Mouse (Mus musculus): ENCODE data around the gene Rab33b.
"Not testable (repeated sequence)": the region's sequence is repeated elsewhere in the genome, so short reads cannot be mapped to it uniquely, and the experiment has no call there.

The Rab33b gene

DNA sequence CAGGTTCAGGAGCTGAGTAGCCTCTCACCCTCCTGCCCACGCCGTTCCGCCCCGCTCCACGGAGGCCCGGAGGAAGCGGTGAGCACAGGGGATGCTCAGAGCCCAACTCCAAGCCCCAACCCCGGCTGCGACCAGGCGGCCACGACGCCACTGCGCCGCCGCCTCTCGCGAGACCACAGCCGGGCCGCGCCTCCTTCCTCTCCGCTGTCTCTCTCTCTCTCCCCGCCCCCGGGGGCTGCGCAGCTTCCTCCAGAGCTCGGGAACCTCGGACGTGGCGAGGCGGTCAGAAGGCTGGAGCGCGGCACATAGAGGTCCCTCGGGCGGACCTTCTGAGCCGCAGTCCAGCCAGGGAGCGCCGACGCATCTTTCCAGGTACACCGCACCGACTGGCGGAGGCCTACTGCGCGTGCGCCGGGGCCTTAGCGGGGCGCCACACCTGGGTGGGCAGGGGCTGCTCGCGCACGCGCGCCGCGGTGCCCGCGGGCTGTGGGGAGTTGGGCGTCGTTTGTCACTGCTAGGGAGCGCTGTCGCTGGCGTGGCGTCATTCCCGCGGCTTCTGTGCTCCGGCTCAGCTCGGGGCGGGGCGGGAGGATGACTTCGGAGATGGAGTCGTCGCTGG is at the start of gene Rab33b:
Gene Rab33b, plus strand, starts transcription at position 180 of the 619 bp plus-strand sequence.
- in situ Hi-C loops (cut with MseI, MboI) = no loop called here

DNA sequence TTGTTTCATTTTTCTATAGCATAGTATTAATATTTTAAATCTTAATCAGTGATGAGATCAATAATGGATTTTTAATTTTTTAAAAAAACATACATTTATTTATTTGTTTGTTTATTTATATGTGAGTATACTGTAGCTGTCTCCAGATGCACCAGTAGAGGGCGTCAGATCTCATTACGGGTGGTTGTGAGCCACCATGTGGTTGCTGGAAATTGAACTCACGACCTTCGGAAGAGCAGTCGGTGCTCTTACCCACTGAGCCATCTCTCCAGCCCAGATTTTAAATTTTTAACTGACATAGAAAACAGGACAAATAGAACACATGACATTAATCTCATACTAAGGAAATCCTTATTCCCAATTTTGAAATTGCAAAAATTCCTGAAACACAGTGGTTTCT is 49.4 kb upstream of the Rab33b start:
- in situ Hi-C loops (cut with MseI, MboI) = not testable (repeated sequence)

DNA sequence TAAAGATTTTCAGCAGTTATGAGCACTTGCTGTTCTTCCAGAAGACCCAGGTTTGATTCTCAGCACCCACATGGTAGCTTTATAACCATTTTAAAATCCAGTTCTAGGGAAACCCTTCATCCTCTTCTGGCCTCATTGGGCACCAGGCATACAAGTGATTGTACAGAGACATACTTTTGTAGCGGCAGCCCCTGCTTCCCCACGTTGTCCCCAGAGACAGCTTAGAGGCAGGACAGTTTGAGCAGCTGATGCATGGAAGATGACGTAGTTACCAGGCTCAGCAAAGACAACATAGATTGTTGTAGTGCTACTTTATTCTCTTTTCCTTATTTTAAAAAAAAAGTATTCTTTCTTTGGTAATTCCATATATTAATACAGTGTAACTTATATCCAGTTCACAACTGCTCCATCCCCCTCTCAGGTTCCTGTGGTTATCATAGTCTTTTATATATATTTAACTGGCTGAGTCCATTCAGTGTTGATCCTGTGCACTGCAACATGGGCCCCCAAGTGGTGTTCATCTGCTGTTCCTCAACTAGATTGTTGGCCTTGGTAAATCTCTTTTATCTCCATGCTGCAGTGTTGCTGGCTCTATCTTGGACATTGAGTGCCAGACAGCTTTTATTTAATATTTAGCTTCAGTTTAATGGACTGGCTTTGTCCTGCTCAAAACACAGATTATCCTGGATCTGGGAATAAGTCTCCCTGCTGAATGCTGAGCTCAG is 48.7 kb upstream of the Rab33b start:
- in situ Hi-C loops (cut with MseI, MboI) = no loop called here

DNA sequence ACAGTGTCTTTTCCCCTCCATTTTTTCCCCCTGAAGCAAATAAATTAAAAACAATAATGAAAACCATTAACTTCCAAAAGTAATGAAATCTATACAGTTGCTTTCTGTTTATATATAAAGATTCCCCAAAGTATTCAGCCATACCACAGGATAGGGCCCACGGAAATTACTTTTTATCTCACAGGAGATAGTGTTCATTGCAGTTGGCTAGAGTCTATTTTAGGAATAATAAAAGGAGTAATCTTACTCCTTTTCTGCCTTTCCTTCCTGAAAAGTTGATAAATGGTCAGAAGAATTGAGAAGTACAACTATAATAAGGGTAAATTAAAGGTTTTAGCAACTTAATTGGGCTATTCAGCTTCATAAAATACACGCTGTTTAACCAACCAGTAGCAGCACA is 15.2 kb upstream of the Rab33b start:
- in situ Hi-C loops (cut with MseI, MboI) = no loop called here

DNA sequence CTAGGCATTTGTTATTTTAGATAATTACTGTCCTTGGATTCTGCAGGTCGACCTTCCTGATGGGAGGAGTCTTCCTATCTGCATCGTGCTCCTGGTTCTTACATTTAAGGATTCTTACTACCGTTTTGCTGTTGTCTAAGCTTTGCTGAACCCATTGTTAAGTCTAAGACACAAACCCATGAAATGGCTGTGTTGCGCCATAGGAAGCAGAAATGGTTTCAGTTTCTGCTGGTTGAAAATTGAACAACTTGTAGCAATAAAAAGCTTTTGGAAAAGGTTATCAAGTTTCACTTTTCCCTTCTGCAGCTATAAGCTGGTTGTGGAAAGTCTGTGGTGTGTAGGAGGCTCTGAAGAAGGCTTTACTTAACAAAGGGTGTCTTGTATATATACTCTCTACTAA is 8.0 kb upstream of the Rab33b start:
- in situ Hi-C loops (cut with MseI, MboI) = no loop called here

DNA sequence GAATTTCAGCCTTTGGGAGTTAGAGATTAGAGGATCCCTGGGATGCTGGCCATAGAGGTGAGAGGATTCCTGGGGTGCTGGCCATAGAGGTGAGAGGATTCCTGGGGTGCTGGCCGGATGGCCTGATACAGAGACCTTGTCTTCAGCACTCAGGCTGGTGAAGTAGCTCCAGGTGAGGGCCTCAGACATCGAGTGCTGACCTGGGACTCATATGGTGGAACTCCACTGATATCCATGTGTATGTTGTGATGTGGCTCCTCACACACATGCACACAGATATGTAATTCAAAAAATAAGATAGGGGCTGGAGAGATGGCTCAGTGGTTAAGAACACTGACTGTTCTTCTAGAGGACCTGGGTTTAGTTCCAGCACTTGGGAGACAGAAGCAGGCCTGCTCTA is 3.8 kb upstream of the Rab33b start:
- in situ Hi-C loops (cut with MseI, MboI) = no loop called here

DNA sequence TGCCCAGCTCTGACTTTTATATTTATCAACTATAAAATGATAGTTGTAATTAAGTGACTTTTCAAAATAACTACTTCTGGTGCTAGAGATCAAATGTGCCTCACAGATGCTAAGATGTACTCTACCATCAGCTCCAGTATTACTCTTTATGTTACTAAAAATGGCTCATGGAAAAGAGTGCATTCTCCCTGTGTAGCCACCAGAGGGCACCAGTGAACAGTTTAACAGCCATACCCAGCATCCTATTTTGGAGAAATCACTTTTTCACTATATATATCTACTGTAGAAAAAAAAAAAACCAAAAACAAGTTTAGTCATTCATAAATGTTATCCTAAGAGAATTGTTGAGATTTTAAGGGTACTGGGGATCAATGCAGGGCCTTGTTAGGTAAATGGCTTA is 2.7 kb upstream of the Rab33b start:
- in situ Hi-C loops (cut with MseI, MboI) = no loop called here

DNA sequence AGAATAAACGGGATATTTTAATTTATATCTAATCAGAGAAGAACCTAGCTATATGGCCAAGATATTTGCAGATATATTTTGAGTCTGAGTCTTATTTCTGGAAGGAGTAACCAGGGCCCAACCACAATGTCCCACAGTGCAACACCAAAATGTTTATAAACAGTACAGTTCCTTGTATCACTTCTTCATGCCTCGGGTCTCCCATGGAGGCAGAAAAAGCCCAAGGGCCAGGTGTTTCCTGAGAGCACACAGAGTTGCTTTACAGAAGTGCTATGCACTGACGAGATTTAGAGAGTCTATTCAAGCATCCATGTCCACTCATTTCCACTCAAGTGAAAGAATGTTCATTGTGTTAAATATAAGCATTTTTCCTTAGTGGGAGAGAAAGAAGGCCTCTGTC is 1.8 kb upstream of the Rab33b start:
- in situ Hi-C loops (cut with MseI, MboI) = no loop called here

DNA sequence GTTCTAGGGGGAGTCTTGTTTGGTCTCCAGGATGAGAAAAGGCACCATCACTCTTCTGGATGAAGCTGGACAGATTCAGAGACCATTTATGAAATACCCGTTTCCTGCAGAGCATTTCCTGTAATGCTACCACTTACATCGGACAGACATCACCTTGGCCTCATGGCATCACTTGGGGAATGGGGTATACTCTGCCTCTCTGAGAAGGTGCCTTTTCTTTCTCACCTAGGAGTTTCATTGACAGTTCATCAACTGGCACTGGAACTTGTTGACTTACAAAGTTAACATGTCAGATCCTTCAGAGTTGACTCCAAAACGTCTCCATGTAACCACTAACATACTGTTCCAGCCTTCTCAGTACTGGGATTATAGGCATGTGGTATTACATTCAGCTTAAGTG is 939 bp upstream of the Rab33b start:
- in situ Hi-C loops (cut with MseI, MboI) = no loop called here

DNA sequence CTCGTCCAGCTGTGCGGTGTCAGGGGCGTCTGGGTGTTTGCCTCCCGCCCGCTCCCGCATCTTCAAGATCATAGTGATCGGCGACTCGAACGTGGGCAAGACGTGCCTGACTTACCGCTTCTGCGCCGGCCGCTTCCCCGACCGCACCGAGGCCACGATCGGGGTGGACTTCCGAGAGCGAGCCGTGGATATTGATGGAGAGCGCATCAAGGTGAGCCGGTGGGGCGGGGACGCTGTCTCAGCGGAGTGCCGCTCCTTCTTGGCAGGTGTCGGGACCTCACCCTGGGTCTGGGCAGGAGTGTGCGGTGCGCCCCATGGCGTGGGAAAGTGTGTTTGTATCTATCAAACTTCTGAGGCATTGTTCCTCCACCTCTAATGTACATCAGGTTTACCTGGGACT is 650 bp downstream of the Rab33b start:
- in situ Hi-C loops (cut with MseI, MboI) = no loop called here

DNA sequence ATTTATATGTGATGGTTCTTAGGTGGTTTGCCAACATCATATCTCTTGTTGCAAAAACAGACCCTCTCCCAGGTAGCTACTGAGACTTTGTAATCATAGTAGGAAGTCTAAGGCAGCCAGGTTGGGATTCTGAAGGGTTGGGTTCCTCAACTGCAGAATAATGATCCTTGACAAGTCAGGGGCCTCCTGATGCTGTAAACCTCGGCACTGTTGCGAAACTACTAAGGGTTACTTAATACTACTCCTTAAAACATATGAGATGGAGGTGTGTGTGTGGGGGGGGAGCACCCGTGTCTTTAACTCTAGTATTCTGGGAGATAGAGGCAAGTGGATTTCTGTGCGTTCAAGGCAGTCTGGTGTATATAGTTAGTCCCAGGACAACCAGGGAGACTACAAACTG is 1.6 kb downstream of the Rab33b start:
- in situ Hi-C loops (cut with MseI, MboI) = no loop called here

DNA sequence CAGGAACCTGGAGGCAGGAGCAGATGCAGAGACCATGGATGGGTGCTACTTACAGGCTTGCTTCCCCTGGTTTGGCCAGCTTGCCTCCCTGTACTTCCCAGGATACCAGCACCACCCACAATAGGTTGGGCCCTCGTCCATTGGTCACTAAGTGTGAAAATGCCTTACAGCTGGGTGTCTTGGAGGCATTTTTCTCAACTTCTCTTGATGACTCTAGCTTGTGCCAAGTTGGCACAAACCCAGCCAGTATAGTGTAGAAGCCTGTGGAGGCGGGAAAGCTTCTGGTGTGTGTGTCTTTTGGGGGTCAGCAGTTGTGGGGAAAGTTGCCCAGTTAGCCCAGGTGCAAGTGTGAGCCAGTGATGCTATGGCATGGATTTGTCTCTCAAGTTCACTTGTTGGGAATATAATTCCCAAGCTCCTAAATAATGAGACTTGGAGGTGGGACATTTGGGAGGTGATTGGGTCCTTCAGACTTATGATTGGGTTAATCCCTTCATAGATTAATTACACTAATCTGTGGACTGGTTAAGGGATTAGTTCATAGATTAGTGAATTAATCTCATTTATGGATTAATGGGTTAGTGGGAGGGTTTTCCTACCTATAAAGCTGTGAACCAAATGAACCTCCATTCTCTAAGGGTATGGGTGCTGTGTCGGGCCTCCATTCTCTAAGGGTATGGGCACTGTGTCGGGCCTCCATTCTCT is 2.9 kb downstream of the Rab33b start:
- in situ Hi-C loops (cut with MseI, MboI) = no loop called here

DNA sequence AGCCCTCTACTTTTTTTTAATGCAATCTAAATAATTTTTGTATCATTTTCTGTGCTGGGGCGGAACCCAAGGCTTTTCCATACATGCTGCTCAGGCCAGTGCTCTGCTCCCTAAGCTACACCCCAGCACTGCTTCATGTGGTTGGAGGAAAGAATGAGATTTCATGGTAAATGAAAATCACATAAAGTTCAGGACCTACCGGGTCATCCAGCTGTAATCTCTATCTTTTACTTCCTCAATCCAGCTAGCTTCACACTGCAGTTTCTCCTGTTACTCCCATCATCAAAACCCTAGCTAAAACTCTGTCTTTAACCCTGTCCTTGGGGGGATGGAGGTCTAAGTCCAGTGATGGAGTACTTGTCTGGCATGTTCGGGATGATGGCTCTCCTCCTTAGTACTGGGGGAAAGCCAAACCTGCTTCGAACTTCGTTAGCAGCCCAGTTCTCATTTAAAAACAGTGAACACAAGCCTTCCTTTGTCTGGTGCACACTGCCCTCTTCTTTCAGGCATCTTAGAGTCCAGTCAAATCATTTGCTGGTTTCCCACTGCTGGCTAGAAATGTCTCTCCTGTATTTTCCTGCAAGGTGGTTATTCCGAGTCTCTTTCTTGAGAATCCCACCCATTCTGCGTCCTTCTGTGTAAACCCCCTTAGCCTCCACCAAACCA is 6.5 kb downstream of the Rab33b start:
- in situ Hi-C loops (cut with MseI, MboI) = no loop called here

DNA sequence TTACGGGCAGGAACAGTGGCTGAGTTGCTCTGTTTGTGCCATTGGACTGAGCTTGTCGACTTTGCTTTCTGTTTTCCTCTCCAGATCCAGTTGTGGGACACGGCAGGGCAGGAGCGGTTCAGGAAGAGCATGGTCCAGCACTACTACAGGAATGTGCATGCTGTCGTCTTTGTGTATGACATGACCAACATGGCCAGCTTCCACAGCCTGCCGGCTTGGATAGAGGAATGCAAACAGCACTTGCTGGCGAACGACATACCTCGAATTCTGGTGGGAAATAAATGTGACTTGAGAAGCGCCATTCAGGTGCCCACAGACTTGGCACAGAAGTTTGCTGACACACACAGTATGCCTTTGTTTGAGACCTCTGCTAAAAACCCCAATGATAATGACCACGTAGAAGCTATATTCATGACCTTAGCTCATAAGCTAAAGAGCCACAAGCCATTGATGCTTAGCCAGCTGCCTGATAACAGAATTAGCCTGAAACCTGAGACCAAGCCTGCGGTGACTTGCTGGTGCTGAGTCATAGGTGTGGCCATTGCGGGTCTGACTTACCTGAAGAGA is 9.6 kb downstream of the Rab33b start:
- in situ Hi-C loops (cut with MseI, MboI) = no loop called here

DNA sequence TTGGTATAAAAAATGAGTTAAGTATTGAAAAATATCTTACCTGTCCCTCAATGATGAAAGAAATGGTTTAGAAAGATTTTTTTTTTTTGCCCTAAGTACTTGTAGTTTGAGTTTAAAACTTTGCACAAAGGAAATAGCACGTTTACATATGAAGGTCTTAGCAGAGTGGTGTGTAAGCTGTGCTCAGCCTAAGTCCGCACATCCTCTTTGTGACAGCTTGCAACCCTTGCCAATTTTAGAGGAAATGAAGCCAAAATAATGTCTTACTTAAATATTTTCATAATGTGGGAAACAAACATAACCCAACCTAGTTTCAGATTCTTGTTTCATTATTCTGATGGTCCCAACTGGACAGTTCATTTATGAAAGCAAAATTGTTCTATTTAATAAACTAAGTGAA is 10.7 kb downstream of the Rab33b start:
- in situ Hi-C loops (cut with MseI, MboI) = no loop called here

DNA sequence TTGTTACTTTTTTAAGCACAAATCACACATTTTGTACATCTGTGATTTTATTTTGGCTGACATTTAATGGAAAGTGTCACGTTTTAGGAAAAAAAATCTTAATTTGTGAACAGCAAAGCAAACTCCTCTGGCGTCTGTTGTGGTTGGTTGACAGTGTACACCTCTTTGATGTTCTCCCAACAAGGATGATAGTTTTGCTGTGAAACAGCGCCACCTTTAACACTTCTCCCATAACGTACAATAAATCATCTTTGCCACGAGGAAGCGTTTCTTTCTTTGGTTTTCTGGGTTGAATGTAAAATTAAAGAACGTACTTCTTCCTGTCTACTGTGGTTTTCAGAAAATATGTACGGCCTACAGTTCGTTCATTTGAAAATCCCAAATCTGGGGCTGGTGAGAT is 11.9 kb downstream of the Rab33b start:
- in situ Hi-C loops (cut with MseI, MboI) = no loop called here

DNA sequence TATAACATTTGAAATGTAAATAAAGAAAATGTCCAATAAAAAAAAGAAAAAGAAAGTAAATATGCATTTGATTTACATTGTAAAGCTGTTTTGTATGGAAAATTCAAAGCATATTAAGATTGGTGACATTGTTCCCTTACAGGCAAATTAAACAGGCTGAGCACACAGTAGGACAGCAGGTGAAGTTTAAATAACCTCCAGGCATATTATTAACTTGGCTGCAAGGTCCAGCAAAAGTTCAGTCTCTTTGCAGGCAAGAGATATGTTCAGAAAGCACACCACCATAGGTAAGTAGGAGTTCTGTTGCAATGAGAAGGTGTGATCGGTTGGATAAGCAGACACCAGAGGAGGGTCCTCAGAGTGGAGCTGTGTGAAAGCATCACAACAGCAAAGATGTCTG is 14.3 kb downstream of the Rab33b start:
- in situ Hi-C loops (cut with MseI, MboI) = no loop called here

DNA sequence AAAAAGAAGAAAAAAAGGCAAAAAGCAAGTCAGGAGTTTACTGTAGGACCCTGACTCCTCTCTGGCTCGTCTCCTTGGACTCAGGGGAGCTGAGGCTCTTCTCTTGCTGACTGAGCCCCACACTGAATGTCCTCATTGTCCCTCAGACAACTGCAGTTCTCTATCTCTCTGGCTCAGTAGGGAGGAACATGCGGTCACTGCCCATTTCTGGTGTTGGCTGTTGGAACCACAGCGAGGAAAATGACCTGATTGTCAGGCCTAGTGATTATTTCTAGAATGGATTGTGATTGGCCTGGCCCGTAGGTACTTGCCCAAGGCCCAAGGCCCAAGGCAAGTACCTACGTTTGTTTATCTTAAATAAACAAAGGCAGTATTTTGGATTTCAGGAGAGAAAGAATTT is 14.9 kb downstream of the Rab33b start:
- in situ Hi-C loops (cut with MseI, MboI) = no loop called here

DNA sequence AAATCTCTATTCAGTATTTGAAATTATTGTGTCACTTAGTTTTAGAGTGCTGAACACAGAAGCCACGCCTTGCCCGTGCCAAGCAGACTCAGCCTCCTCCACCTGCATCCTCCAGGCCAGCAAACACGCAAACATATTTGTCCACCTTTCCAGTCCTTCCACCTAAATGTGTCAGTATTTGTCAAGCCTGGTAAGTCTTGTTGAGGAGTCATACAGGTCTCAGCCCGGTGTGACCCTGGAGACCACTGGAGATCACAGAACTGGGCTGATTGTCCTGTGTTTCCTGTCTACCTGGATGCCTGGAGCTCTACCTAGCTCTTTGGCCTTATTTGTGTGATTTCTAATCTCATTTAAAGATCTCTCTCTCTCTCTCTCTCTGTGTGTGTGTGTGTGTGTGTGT is 16.2 kb downstream of the Rab33b start:
- in situ Hi-C loops (cut with MseI, MboI) = no loop called here

DNA sequence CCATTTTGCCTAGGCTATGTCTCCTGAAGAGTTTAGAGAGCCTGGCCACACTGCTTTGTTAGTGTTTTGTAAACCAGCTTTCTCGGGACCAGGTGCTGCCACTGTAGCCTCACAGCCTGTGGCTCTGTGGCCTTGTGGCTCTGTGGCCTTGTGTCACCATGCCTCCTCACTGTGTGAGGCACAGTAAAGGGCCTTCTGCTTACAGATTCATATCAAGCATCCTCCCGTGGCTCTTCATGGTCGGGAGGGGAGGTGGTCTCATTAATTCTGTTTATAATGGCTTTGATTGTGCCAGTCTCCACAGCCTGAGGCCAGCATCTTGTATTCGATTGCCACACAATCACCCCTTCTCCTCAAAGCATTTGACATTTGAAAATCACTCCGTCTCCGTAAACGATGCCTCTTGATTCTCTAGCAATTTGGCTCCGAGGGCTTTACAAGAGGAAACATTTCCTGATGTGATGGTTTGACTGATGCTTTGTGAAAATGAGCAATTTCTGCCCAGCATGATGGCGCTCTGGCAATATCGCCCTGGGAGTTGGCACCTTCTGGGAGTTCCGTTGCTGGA is 20.7 kb downstream of the Rab33b start:
- in situ Hi-C loops (cut with MseI, MboI) = no loop called here

DNA sequence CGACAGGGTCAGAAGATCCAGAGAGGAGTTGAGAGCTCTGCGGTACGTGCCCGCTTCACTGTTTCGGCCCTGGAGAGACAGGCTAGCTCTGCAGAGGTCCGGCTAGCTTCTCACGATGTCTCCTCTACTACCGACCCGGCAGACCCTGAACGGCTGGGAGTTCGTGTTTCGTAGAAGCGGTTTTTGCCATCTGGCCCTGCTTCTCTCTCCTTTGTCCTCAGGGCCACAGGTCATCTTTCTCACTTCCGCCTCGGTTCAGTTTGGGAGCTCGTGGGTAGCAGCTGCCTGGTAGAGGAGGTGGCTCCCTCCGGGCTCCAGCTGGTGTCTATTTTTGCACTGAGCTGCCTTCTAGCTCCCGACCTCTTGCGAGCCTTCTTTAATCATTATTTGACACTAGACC is 21.7 kb downstream of the Rab33b start:
- in situ Hi-C loops (cut with MseI, MboI) = no loop called here

DNA sequence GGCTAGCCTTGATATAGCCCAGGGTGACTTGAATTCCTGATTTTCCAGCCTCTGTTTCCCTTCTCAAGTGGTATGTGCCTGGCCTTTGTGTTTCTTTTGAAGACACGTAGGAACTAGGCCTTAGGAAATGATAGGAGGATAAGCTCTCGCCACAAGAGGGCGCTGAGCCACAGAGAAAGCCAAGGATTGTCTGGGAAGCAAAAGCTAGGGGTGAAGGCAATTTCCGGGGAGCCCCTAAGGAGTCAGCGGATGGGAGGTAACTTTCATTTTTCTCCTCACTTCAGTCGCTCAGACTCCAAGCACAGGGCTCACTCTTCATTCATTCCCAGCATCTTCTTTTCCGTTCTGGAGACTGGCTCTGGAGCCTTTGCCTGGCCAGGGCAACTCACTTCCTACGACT is 27.2 kb downstream of the Rab33b start:
- in situ Hi-C loops (cut with MseI, MboI) = no loop called here

Data from mouse trophoblast stem cell (cell line).